Mouse (Mus musculus) embryo, embryonic 11 days (tissue): ENCODE results near the gene D10Wsu102e.
A peak's percentile ranks its signal among the peaks of the same experiment; 100 is the strongest.

ENCODE experiments used
- DNase-seq: peaks from one replicate; pipeline ENCODE4 v3.0.0-alpha.2; 2015

The D10Wsu102e gene

GRCm38 (mm10) chr10:83359956-83360355, at the start of gene D10Wsu102e:
TSS of gene D10Wsu102e (plus strand) at chr10:83360221.
- peak; percentile 98 for DNase-seq

DNA sequence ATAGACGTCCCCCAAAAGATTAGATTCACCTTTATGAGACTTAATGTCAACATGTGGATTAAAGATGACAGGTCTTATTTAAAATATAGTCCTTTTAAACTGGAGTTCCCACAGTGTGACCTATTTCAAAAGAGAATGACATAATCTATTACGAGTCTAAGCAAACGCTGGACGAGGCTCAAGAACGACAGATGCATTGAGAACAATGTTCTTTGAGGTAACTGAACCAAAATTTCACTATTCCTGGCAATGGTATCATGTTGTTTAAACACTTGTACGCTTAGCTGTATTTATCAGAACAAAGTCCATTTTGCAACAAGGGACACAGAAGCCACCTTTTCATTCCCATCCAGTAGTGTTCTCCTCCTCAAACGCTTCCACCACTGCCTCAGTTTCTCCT, 49.7 kb upstream of the D10Wsu102e start:
- no peak for DNase-seq

- DNase-seq = no peak
Measured at GRCm38 (mm10) chr10:83313033-83313432, 47.0 kb upstream of the D10Wsu102e start.

- no peak for DNase-seq
Measured at GRCm38 (mm10) chr10:83320396-83320795, 39.6 kb upstream of the D10Wsu102e start.

DNA sequence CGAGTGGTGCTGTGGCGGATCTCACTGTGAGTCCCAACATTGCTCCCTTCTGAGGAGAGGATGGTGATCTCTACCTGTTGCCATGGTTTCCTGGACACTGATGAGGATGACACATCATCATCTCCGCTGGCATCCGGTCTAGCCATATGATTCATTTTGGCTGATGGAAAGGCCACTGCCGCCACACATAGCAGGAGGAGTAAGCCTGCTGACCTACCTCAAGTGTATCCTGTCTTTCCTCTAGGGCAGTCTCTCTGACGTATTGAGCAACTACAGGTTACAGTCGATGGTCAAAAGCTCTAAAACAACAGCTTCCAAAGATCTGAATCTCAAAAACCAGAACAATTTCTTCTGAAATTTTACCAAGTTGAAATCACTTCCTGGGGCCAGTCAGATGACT, 39.2 kb upstream of the D10Wsu102e start:
- no peak for DNase-seq

DNA sequence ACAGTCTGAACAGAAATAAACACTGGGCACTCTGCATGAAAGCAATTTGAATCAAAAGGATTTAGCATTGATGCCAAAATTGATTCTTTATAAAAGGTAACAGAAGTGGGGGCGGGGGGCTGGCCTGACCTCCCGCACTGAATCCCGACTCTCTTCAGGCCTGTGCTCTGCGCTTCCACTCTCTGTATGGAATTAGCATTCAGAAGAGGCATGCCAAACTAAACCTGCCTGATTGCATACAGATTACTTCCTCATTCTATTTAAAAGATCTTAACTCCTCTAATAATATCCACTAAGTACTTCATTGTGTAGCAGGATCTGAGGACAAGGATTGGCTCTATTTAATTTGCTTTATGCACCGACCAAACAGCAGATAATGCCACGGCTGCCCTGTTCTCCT, 38.5 kb upstream of the D10Wsu102e start:
- DNase-seq = no peak

GRCm38 (mm10) chr10:83322551-83323100, 37.4 kb upstream of the D10Wsu102e start:
- no peak for DNase-seq

DNA sequence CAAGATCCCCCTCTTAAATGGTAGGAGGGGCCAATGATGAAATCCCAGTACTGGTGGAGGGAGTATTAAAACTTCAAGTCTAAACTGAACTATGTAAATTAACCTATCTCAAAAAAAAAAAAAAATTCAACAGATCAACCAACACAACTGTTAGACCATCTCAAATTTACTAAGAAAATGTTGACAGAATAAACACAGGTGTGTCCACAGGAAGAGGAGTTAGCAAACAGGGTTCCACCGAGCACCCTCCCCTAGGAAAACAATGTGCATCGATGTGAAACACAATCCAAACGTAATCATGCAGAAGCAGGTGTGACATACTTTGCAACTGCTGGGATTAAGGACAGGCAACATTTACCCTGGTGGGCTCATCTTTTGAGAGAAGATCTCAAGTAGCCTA, 35.1 kb upstream of the D10Wsu102e start:
- DNase-seq = no peak

- no peak for DNase-seq
Measured at GRCm38 (mm10) chr10:83325903-83326302, 34.1 kb upstream of the D10Wsu102e start.

- no peak for DNase-seq
Measured at GRCm38 (mm10) chr10:83326648-83327285, 33.3 kb upstream of the D10Wsu102e start.

- no peak for DNase-seq
Measured at GRCm38 (mm10) chr10:83328791-83329190, 31.2 kb upstream of the D10Wsu102e start.

DNA sequence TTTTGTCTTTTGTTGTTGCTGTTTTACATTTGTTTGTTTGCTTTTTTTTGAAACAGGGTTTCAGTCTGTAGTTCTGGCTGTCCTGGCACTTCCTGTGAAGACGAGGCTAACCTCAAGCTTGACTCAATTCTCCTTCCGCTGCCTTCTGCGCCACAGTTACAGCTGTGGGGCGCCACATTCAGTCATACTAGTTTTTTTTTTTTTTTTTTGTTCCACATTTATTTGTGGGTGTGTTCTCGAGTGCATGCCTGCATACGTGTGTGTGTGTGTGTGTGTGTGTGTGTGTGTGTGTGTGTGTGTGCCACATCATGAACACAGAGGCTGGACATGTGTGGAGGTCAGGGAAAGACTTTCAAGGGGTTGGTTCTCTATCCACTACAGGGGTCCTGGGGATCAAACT, 29.7 kb upstream of the D10Wsu102e start:
- no peak for DNase-seq

DNA sequence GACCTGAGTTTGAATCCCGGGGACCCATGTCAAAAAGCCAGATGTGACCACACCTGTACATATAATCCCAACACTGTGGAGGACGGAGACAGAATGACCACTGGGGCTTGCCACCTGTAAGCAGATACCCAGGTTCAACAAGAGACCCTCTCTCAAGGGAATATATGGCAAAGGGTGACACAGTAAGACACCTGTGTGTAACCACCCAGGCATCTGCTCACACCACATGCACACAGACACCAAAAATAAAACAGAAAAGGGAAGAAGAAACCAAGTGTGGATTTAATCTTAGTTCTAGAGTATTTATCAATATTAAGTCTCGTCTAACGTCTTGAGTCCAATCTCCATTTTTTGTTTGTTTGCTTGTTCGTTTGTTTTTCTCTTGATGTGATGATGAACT, 28.2 kb upstream of the D10Wsu102e start:
- DNase-seq = no peak

DNA sequence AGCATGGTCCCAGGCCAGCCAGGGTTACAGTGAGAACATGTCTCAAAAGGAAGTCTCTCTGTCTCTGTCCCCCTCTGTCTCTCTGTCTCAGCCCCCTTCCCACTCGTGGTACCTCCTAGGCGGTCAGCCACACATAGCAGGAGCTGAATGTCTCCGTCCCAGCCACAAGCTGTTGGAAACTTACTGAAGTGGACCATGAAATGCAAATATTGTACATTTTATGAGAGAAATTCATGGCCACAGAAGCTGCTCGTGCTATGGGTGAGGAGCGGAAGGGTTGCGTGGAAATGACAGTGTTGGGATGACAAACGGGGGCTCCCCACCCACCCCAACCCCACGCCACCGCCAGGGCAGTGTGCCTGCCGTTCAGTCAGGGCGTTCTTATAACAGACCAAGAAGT, 27.4 kb upstream of the D10Wsu102e start:
- no peak for DNase-seq

- DNase-seq = no peak
Measured at GRCm38 (mm10) chr10:83336336-83336735, 23.7 kb upstream of the D10Wsu102e start.

- peak; percentile 74 for DNase-seq
Measured at GRCm38 (mm10) chr10:83337159-83337951, 22.7 kb upstream of the D10Wsu102e start, which contains the start of gene Slc41a2. TSS of gene Slc41a2 (minus strand) at chr10:83337882.

GRCm38 (mm10) chr10:83337971-83338598, 21.9 kb upstream of the D10Wsu102e start:
- no peak for DNase-seq

DNA sequence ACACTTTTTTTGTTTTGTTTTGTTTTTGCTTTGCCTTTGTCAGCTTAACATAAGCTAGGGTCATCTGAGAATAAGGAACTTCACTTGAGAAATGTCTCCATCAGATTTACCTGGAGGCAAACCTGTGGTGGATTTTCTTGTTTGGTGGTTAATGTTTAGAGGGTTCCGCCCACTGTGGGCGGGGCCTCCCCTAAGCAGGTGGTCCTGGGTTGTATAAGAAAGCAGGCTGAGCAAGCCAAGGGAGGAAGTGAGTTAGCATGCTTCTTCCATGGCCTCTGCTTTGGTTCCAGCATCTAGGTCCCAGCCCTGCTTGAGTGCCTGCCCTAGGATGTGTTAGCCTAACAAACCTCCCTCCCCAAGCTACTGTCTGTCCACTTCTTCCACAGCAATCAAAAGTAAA, 18.8 kb upstream of the D10Wsu102e start:
- DNase-seq = no peak

GRCm38 (mm10) chr10:83343171-83343570, 16.9 kb upstream of the D10Wsu102e start:
- DNase-seq = no peak

DNA sequence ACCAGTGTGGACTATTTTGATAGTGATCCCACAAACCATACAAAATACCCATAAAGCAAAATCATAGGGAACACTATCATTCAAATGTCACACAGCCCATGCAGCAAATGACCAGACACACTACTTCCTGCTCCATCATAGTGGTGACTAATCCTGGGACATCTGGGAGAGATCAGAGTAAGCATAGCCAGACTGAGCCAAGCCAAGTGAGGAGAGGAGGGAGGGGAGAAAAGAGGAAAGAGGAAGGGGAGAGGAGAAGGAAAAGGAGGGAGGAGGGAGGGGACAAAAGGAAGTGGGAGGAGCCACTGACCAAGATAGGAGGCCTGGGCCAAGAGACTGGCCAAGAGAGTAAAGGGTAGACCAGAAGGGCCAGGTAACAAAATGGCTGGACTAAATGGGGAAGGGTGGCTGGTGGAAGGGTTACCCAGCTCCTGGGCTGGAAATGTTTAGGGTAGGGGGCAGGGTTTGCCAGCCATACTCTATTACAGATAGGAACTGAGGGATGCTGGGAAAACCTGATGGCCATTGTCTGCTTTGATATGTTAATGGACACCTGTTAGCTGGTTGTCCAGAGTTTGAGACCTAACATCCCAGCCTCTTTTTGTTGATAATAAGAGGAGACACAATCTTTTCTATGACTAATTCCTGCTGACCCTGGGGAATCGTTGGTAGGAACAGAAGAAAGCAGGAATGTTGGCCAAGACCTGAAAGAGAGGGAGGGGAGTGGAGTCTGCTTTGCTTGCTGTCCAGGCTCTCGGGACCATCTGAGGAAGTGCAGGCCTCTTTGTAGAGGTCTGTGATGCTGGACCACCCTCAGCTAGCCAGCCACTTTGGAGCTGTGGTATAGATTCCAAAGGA, 16.0 kb upstream of the D10Wsu102e start:
- DNase-seq = no peak

GRCm38 (mm10) chr10:83345693-83346358, 14.2 kb upstream of the D10Wsu102e start:
- no peak for DNase-seq

DNA sequence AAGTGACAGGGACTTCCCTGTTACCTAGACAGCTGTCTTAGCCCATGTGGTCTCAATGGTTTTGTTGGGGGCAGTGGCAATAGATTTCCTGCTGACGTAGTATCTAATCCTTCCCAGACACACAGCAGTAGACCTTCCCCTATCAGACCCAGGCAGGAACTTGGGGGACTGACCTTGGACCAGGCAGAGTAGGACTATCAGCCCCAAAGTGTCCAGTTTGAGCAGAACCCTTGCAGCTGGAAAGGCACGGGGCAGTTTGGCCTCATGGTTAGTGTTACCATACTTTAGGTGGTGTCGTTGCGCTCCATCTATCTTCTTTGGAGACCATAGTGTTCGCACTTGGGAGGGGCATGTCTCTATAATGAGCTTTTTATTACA, 13.7 kb upstream of the D10Wsu102e start:
- no peak for DNase-seq
